Mouse (Mus musculus): ENCODE results near the gene Prkaa1.
"Not testable (repeated sequence)": the region's sequence is repeated elsewhere in the genome, so short reads cannot be mapped to it uniquely, and the experiment has no call there.

Prkaa1 gene

GRCm38 (mm10) chr15:5165121-5165773, 21.6 kb downstream of the Prkaa1 start:
- DNase-seq (ENCODE audit: extremely low spot score) = no peak

- no peak for DNase-seq (ENCODE audit: extremely low spot score)
These were observed 29.7 kb downstream of the Prkaa1 start for GRCm38 (mm10) chr15:5173217-5173820.

GRCm38 (mm10) chr15:5184668-5185330, 41.1 kb downstream of the Prkaa1 start:
- DNase-seq (ENCODE audit: extremely low spot score) = no peak

GRCm38 (mm10) chr15:5185366-5186292, 42.0 kb downstream of the Prkaa1 start, which contains the start of gene Ttc33:
TSS of gene Ttc33 (plus strand) at chr15:5185525.
- peak; percentile 74 for DNase-seq (ENCODE audit: extremely low spot score)

GRCm38 (mm10) chr15:5186293-5186675, 42.6 kb downstream of the Prkaa1 start:
- no peak for DNase-seq (ENCODE audit: extremely low spot score)

GRCm38 (mm10) chr15:5187116-5187515, 43.5 kb downstream of the Prkaa1 start:
- DNase-seq (ENCODE audit: extremely low spot score) = no peak

GRCm38 (mm10) chr15:5188029-5188428, 44.4 kb downstream of the Prkaa1 start:
- no peak for DNase-seq (ENCODE audit: extremely low spot score)

GRCm38 (mm10) chr15:5189504-5190093, 45.9 kb downstream of the Prkaa1 start:
- no peak for DNase-seq (ENCODE audit: extremely low spot score)

GRCm38 (mm10) chr15:5193833-5194232, 50.2 kb downstream of the Prkaa1 start:
- DNase-seq (ENCODE audit: extremely low spot score) = no peak

- no peak for DNase-seq (ENCODE audit: extremely low spot score)
These were observed 50.8 kb downstream of the Prkaa1 start for GRCm38 (mm10) chr15:5194446-5194845.

GRCm38 (mm10) chr15:5194931-5195330, 51.3 kb downstream of the Prkaa1 start:
- DNase-seq (ENCODE audit: extremely low spot score) = no peak

- DNase-seq (ENCODE audit: extremely low spot score) = no peak
These were observed 52.4 kb downstream of the Prkaa1 start for GRCm38 (mm10) chr15:5195987-5196514.

- no peak for DNase-seq (ENCODE audit: extremely low spot score)
These were observed 53.0 kb downstream of the Prkaa1 start for GRCm38 (mm10) chr15:5196691-5197090.

GRCm38 (mm10) chr15:5205222-5205621, 61.6 kb downstream of the Prkaa1 start:
- no peak for DNase-seq (ENCODE audit: extremely low spot score)

- no peak for DNase-seq (ENCODE audit: extremely low spot score)
These were observed 65.5 kb downstream of the Prkaa1 start for GRCm38 (mm10) chr15:5209116-5209515.

GRCm38 (mm10) chr15:5220491-5220890, 76.8 kb downstream of the Prkaa1 start:
- DNase-seq (ENCODE audit: extremely low spot score) = no peak

GRCm38 (mm10) chr15:5230746-5231145, 87.1 kb downstream of the Prkaa1 start:
- not testable (repeated sequence) for DNase-seq (ENCODE audit: extremely low spot score)
